Mouse (Mus musculus): ENCODE measurements around the gene Epn2. TPM values are rescaled to one million over a fixed set of nuclear protein-coding genes. Genes with fewer than 3 reads are reported as not detected.

Epn2 gene
- polyA plus RNA-seq (2017; shearing (Covaris generic)) = 0.96 TPM

DNA sequence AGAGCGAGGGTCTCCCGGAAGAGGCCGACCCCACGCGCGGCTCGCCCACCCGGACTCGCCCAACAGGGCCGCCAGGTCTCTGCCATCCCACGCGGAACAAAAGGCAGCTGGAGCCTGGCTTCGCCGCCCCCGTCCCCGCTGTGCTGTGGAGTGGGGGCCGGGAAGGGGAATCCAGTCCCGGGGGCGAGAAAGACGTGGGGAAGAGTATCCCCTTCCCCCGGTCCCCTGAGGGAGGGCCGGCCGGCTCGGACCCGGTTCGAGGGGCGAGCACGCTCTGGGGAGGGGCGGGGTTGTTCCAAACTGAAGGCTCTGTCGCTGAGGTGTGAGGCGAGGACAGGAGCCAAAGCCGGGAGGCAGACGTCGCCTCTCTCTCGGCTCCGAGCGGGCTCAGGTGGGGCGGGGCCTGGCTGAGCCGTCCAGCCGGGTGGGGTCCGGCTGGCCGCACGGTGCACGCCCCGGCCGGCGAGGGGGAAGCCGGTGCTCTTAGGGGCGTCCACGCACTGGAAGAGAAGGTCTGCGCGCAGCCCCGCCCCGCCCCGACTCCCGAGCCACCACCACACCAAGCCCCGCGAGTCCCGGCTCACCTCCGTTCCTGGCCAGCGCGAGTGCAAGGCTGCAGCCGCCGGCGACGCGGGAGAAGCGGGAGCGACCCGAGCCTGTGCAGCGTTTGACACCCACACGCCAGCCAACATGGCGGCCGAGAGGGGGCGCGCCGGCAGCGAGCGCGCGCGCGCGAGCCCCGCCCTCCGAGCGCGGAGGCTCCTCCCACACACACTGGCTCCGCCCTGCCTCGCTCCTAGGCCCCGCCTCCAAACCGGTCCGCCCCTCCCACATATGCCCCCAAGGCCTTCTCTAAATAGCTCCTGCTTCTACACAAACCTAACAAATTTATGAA, at the start of gene Epn2:
Epn2 (minus strand) TSS at position 705 of the 895 bp plus-strand sequence.

DNA sequence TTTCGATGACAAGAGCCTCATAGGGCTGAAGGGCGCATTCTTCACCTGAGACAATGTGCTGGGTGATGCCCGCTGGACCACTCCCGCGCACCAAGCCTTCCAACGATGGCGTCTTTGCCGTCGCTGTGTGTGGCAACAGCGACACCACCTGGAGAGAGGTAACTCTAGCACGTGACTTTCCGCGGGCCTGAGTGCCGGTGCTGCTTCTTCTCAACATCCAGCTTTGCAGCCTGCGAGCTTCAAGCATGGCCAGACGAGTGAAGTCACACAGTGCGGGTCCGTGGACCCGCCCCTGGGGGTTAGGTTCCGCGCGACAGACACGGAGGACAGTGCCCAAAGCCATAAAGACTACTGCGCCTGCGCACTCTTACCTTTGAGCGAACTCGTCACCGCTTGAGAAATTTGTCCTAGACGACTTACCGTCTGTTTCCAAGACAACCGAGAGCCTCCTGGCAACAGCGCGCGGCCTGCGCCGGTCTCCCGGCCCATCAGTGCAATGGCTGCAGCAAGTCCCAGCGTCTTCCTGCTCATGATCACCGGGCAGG, 74.7 kb downstream of the Epn2 start, which contains the start of gene B9d1:
B9d1 (plus strand) TSS at position 432 of the 545 bp plus-strand sequence.

DNA sequence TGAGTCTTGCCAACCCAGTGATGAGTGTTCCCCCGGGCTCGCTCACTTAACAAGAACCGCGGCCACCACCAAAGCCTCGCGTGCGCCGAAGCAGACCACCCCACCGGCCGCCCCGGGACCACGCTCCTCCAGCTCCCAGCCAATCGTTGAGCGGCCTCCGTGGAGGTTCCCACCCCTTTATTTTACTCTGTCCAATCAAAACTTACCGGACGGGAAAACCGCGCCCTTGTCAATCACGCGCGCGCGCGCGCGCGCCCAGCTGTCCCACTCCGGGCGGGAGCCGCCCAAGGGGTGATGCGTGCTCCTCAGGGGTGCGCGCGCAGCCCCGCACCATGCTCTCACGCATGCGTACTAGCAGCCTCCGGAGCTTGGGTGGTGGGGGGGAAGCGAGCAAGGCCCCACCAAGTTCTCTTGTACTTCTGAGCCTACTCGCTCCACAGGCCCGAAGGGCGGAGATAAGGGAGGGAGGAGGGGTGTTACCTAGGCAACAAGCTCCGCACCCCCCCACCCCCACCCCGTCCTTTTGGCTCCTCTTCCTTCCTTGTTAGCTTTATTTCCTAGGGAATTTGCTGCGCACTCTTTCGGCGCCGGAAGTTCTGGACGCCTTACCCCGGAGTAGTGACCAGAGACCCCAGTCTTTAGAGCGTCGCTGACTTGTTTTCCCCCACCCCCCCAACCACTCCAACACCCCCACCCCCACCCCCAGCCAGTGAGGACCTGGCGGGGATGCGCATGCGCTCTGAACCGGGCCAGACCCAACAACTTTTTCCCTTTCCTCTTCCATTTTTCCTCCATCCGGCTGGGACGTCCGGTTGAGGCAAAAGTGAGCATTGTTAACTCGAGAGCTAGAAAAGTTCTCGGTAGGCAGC, 85.1 kb downstream of the Epn2 start, which contains the start of gene Mapk7:
Mapk7 (minus strand) TSS at position 278 of the 869 bp plus-strand sequence.

DNA sequence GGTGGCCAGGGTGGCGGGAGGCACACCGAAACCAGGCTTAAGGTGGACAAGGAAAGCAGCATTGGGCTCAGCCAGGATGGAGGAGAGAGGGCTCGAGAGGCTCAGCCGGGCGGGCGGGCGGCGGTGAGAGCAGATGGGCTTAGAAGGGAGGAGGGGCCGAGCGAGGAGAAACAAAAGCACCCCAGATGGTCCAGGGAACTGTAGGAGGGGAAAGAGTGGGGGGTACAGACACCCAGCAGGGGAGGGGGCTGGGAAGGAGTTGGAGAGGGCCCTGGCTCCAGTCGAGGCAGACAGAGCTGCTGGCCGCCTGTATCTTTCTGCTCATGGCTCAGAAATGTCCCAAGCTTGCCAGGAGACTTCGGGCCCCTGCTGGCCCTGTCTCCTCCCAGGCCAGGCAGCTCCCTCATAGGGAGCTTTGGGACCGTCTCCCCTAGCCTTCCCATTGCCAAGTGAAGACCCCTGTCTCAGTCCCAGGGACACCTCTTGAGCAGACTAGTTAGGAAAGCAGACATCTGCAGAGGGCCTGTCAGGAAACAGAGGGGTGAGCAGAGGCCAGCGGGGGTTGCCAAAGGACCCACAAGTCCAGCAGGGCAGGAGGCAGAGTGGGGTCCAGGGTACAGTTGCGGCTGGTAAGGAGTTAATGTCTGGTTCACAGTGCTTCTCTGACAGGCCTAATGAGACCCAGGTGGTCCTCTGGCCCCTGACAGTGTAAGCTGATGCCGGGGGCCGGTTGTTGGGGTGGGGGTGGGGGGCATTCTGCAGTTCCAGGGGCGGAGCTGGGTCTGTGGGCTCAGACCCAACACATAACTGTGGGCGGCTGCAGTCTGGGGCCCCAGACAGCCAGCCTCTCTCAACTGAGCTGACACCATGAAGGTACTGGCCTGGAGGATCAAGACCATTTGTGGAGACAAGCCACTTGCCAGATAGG, 94.6 kb downstream of the Epn2 start, which contains the start of gene Mfap4:
Mfap4 (plus strand) TSS at position 819 of the 928 bp plus-strand sequence.

Other genes with a start within 250 kb of the Epn2 start
- not detected for gene Slc47a2, start 236.8 kb downstream of the Epn2 start, polyA plus RNA-seq (2017; shearing (Covaris generic))
- not detected for gene Slc47a1, start 201.3 kb downstream of the Epn2 start, polyA plus RNA-seq (2017; shearing (Covaris generic))
- gene Rnf112, start 125.6 kb downstream of the Epn2 start, polyA plus RNA-seq (2017; shearing (Covaris generic)) = not detected
- not detected for gene Mfap4, start 94.3 kb downstream of the Epn2 start, polyA plus RNA-seq (2017; shearing (Covaris generic))
- 30.8 TPM for gene Mapk7, start 85.3 kb downstream of the Epn2 start, polyA plus RNA-seq (2017; shearing (Covaris generic))
- 3.4 TPM for gene B9d1, start 74.5 kb downstream of the Epn2 start, polyA plus RNA-seq (2017; shearing (Covaris generic))
- gene Grap, start 73.6 kb upstream of the Epn2 start, polyA plus RNA-seq (2017; shearing (Covaris generic)) = 394 TPM
- gene Fam83g, start 104.4 kb upstream of the Epn2 start, polyA plus RNA-seq (2017; shearing (Covaris generic)) = 1.5 TPM
- gene Slc5a10, start 141.1 kb upstream of the Epn2 start, polyA plus RNA-seq (2017; shearing (Covaris generic)) = 0.24 TPM
- gene Prpsap2, start 182.4 kb upstream of the Epn2 start, polyA plus RNA-seq (2017; shearing (Covaris generic)) = 35.7 TPM